10 mouse cellular contexts compared by ENCODE assay signal in the genomic region with DNA sequence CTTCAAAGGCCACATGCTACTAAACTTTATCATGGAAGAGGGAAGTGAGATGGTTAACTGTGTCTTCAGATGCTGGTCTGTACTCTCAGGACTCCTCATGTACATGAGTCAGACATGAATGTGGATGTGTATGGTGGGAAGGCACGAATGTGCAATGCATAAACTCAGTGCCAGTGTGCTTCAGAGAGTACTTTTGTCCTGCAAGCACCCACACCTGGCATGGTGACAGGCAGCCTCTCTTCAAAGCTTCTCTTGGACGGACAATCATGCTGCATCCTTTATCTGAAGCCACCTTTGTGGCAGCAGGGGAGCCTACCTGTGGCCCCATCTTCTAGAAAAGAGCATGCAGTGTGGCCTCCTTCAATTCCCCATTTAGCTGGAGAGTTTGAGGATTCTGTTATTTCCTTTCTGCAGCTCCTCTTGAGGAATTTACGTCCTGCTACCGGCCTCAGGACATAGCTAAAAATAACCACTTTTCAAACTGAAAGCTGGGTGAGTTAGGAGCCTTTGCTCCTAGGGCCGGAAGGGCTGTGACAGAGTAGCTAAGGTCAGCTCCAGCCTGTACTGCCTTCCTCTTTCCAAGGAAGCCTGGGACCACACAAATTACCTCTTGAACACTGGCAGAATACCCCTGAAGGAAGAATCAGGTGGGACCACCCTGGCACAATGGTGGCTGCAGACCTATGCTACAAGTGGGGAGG. TPM values are rescaled to one million over a fixed set of nuclear protein-coding genes. Genes with fewer than 3 reads are reported as not detected.
DNase-seq lines count a peak whose midpoint lies in the region; TF ChIP-seq lines count a peak whose summit lies in the region.
"Had no signal": no experiment of that assay in that cellular context is flagged by ENCODE, and none has a peak within 500 bp of the region (broad histone marks: within the 10 kb centered on the region; RNA-seq: fewer than 3 reads in every experiment).

No protein-coding gene starts in this region.

- peak overlapping the region; percentile 88 for H3K27ac ChIP-seq in heart, adult 2 months
- H3K27ac ChIP-seq: liver, embryonic 14.5 days had no signal

- peak; percentile 71; the same call in 1 of the 2 replicates for TF ChIP-seq EP300 in heart, adult 2 months (IDR thresholded peaks at IDR 0.05; ENCODE audit: insufficient read depth, low read depth, low read length)

- WGBS in heart, adult 2 months = 7% methylated on average over 5 of the region's 5 CpGs

- TF ChIP-seq CTCF in heart, adult 2 months (IDR thresholded peaks at IDR 0.05) = no peak

- DNase-seq in adrenal gland, adult (ENCODE audit: inconsistent age in 2 of 2, low spot score in 1 of 2) = peak; percentile 31 to 69
- DNase-seq in adrenal gland, postnatal 4 days (ENCODE audit: low spot score in 2 of 2) = no peak
- peak; percentile 49 to 55 for DNase-seq in left cerebral cortex, adult 18-20 months (ENCODE audit: low spot score in 2 of 2)
- DNase-seq in left cerebral cortex, postnatal 4 days = no peak
- peak; percentile 57 to 67 for DNase-seq in heart, adult 2 months
- DNase-seq in kidney, postnatal 10 days = peak; percentile 41
- no peak for DNase-seq in retina, embryonic 14.5 days (ENCODE audit: low spot score)
- no peak for DNase-seq in cerebellum, adult 9-10 months
- DNase-seq: cerebellum, adult 8-10 months had no signal

- peaks cover 47% of the 10 kb centered on the region for H3K4me1 ChIP-seq in heart, adult 2 months (ENCODE audit: control insufficient read depth, insufficient read depth, low read length)

- no peaks in the 10 kb centered on the region for H3K27me3 ChIP-seq in heart, adult 2 months (ENCODE audit: control insufficient read depth, insufficient read depth, low read length)

- H3K79me2 ChIP-seq in heart, adult 2 months (replicated peaks; ENCODE audit: control insufficient read depth, insufficient read depth, low read length) = peaks cover 10% of the 10 kb centered on the region

- peaks cover 50% of the 10 kb centered on the region for H3K36me3 ChIP-seq in heart, adult 2 months (ENCODE audit: control insufficient read depth, insufficient read depth, low read length)

- H3K9ac ChIP-seq in heart, adult 2 months (ENCODE audit: low read depth, low read length) = peak overlapping the region; percentile 56
- H3K9ac ChIP-seq: liver, embryonic 14.5 days had no signal

- peak overlapping the region; percentile 11; the same call in 1 of the 2 replicates for H3K4me3 ChIP-seq in heart, adult 2 months

- intact Hi-C loops in left cerebral cortex, postnatal 4 days (cut with DNase I) = no loop called here
- intact Hi-C loops in heart, adult 2 months (cut with DNase I) = loop anchor here (2.0 kb wide), 1 partner anchor 17 kb away; no protein-coding TSS in a partner anchor

- TF ChIP-seq POLR2A in heart, adult 2 months (IDR thresholded peaks at IDR 0.05; ENCODE audit: insufficient read depth, low read depth, low read length) = peak; percentile 56; the same call in 1 of the 2 replicates

RNA-seq across cellular contexts. Expression of a gene that starts 23.7 kb away (rescaled TPM):
- total RNA-seq in adrenal gland, postnatal 4 days (2021) = 10 to 100 TPM; 12.3 to 12.4 TPM
- total RNA-seq in left cerebral cortex, adult 18-20 months (2021) = 10 to 100 TPM; 73.3 to 76.6 TPM
- total RNA-seq in left cerebral cortex, postnatal 4 days (2021) = 100 to 1,000 TPM; 132 to 134 TPM
- total RNA-seq in heart, adult 2 months (2021) = 10 to 100 TPM; 22.6 to 30.6 TPM
- 9.8 and 16.7 TPM in 2 replicates for polyA plus RNA-seq in heart, adult 2 months (2012; rRNA removed)

Comparison
In these comparisons a context has a peak if more than half of its experiments do, and no peak if none do; other contexts are left out.
1. DNase-seq: peak in adrenal gland, adult (2 of 2), left cerebral cortex, adult 18-20 months (2 of 2), heart, adult 2 months (2 of 2) and kidney, postnatal 10 days (single experiment); none in adrenal gland, postnatal 4 days (0 of 2), left cerebral cortex, postnatal 4 days (single experiment), retina, embryonic 14.5 days (single experiment) and cerebellum, adult 9-10 months (single experiment).